Mouse (Mus musculus) brain, embryonic 14.5 days (tissue): ENCODE results near the gene Plxna4.

Experiments used
- CTCF ChIP-seq: fragments of 200-500 bp; IDR thresholded peaks from 2 replicates; pipeline ENCODE4 v1.5.1; 2012; ENCODE audit warnings: inconsistent platforms, mild to moderate bottlenecking, moderate library complexity, borderline replicate concordance; ENCODE audit not compliant: insufficient read depth, insufficient read length; ENCODE audit errors: extremely low read depth
- POLR2A ChIP-seq: fragments of 200-500 bp; IDR thresholded peaks from 2 replicates; pipeline ENCODE4 v1.6.1; 2012; ENCODE audit warnings: mild to moderate bottlenecking, inconsistent platforms, borderline replicate concordance; ENCODE audit not compliant: poor library complexity, insufficient read depth, insufficient read length, severe bottlenecking; ENCODE audit errors: extremely low read depth

- TF ChIP-seq CTCF (peak; percentile 78; the same call in 1 of the 2 replicates), POLR2A (no peak)
Measured at GRCm38 (mm10) chr6:32590979-32591758, 3.2 kb upstream of the Plxna4 start.
